Mouse (Mus musculus) neural tube, embryonic 13.5 days (tissue): ENCODE measurements around the gene Polr2h. TPM values are rescaled to one million over a fixed set of nuclear protein-coding genes. Genes with fewer than 3 reads are reported as not detected.
A peak's percentile ranks its signal among the peaks of the same experiment; 100 is the strongest.

Experiments
- ATAC-seq: fragments of 200-750 bp; cut with Nextera tagmentation; 2 replicates; pipeline ENCODE4 v1.8.0; 2017; ENCODE audit warnings: low read depth, mild to moderate bottlenecking, moderate TSS enrichment, moderate library complexity
- H3K27ac ChIP-seq: fragments of 300-500 bp; sonication (generic); replicated peaks from 2 replicates; pipeline ENCODE4 v1.5.1; 2015; ENCODE audit warnings: moderate library complexity, mild to moderate bottlenecking, inconsistent platforms
- H3K27me3 ChIP-seq: fragments of 300-500 bp; sonication (generic); 2 replicates; pipeline ENCODE4 v1.6.1; 2015; ENCODE audit warnings: mild to moderate bottlenecking, inconsistent platforms
- H3K36me3 ChIP-seq: fragments of 300-500 bp; sonication (generic); 2 replicates; pipeline ENCODE4 v1.6.1; 2015; ENCODE audit warnings: mild to moderate bottlenecking, inconsistent platforms
- H3K4me1 ChIP-seq: fragments of 300-500 bp; sonication (generic); replicated peaks from 2 replicates; pipeline ENCODE4 v1.6.1; 2015; ENCODE audit warnings: inconsistent platforms
- H3K4me2 ChIP-seq: fragments of 300-500 bp; sonication (generic); 2 replicates; pipeline ENCODE4 v1.6.1; 2015; ENCODE audit warnings: inconsistent platforms, mild to moderate bottlenecking, moderate library complexity
- H3K4me3 ChIP-seq: fragments of 300-500 bp; sonication (generic); 2 replicates; pipeline ENCODE4 v1.5.1; 2015; ENCODE audit warnings: mild to moderate bottlenecking, inconsistent platforms
- H3K9ac ChIP-seq: fragments of 300-500 bp; sonication (generic); 2 replicates; pipeline ENCODE4 v1.6.1; 2015; ENCODE audit warnings: moderate library complexity, mild to moderate bottlenecking, inconsistent platforms
- H3K9me3 ChIP-seq: fragments of 300-500 bp; sonication (generic); 2 replicates; pipeline ENCODE4 v1.6.1; 2016; ENCODE audit warnings: inconsistent platforms
- WGBS: fragments of 180-500 bp; shearing (Covaris S2); methylation state at CpG from one replicate; pipeline ENCODE4 v1.1.7; 2015; 5-methylcytosine and 5-hydroxymethylcytosine counted together
- polyA plus RNA-seq: library from polyadenylated mRNA; unstranded; fragments of >200 nt; fragmentation: Nextera tagmentation; extraction: Ambion mirVana; gene quantifications from 2 replicates; pipeline ENCODE4 v1.2.1, GENCODE M21; 2015

Polr2h gene
- polyA plus RNA-seq, 1 experiment from 2014 or later, result 92.3 TPM

GRCm38 (mm10) chr16:20730293-20730711, 12.8 kb downstream of the Polr2h start:
- ATAC-seq, result no peak
- peaks cover 20% of the 10 kb centered on the region for H3K27me3 ChIP-seq
- no peak overlapping the region for H3K4me3 ChIP-seq
- H3K9me3 ChIP-seq, result no peaks in the 10 kb centered on the region
- no peaks in the 10 kb centered on the region for H3K36me3 ChIP-seq
- H3K9ac ChIP-seq, result no peak overlapping the region
- WGBS, result 34% methylated on average over 5 of the region's 5 CpGs
- peaks cover 30% of the 10 kb centered on the region for H3K4me1 ChIP-seq
- H3K27ac ChIP-seq, result no peak overlapping the region
- no peak overlapping the region for H3K4me2 ChIP-seq

DNA sequence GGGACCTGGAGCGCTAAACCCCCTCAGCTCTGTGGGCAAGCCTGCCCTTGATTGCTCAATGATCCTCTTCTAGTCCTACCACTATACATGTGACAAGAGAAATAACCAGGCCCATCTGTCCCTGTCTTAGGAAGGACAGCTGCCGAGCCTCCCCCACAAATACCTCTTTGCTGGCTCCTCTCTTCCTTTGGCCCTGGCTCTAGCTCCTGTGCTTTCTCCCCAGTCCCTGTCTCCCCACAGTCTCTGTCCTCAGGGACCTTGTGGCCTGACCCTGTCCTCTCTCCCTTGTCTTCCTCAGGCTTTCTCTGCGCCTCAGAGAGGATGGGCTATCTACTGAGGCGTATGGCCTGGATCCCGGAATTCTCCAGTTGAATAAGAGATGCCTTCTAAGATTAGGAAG, 14.2 kb downstream of the Polr2h start:
- peaks cover 30% of the 10 kb centered on the region for H3K27me3 ChIP-seq
- peaks cover 12% of the 10 kb centered on the region for H3K36me3 ChIP-seq
- H3K4me2 ChIP-seq, result peak overlapping the region; percentile 98; the same call in 1 of the 2 replicates
- H3K27ac ChIP-seq, result peak overlapping the region; percentile 39; the same call in 1 of the 2 replicates
- no peak for ATAC-seq
- no peaks in the 10 kb centered on the region for H3K9me3 ChIP-seq
- WGBS, result 75% methylated on average over 5 of the region's 5 CpGs
- H3K4me3 ChIP-seq, result no peak overlapping the region
- no peak overlapping the region for H3K9ac ChIP-seq
- H3K4me1 ChIP-seq, result peaks cover 30% of the 10 kb centered on the region

DNA sequence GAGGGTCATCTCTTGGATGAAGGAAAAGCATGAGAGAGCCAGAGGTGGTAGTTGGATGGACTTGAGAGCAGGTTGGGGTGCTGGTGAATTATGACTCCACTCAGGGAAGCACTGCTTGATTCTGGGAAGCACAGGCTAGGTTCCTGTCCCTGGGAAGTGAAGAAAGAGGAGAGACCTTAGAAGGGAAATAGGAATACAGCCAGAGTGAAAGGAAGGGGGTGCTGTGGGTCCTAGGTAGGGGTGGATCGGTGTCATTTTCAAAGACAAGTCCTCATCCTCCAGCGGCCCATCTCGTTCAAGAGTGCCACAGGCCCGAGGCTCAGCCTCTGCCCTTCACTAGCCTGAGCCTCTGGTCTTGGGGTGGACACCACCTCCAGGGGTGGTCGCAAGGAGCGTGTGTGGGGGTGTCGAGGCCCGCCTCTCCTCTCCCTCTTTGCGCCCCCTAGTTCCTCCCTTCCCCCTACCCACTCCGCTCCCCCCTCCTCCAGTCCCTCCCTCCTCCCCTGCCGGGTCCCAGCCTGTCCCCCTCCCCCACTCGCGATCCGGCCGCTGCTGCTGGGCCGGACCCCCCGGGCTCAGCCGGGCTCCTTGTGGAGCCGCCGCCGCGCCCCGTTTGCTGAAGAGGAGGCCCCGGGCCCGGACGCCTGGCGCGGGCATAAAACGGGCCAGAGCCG, 14.9 kb downstream of the Polr2h start:
- Histone ChIP-seq H3K9me3 (no peaks in the 10 kb centered on the region), H3K27ac (peak overlapping the region; percentile 78), H3K4me1 (peaks cover 30% of the 10 kb centered on the region), H3K4me3 (peak overlapping the region; percentile 75), H3K4me2 (peak overlapping the region; percentile 98), H3K27me3 (peaks cover 30% of the 10 kb centered on the region), H3K36me3 (peaks cover 19% of the 10 kb centered on the region), H3K9ac (peak overlapping the region; percentile 90)
- peak; percentile 63 for ATAC-seq
- 0% methylated on average over 20 of the region's 30 CpGs for WGBS

- H3K9me3 ChIP-seq, result no peaks in the 10 kb centered on the region
These were observed 15.7 kb downstream of the Polr2h start, which contains the start of gene Chrd for GRCm38 (mm10) chr16:20732925-20733730. Gene Chrd (plus strand): TSS chr16:20733127.

DNA sequence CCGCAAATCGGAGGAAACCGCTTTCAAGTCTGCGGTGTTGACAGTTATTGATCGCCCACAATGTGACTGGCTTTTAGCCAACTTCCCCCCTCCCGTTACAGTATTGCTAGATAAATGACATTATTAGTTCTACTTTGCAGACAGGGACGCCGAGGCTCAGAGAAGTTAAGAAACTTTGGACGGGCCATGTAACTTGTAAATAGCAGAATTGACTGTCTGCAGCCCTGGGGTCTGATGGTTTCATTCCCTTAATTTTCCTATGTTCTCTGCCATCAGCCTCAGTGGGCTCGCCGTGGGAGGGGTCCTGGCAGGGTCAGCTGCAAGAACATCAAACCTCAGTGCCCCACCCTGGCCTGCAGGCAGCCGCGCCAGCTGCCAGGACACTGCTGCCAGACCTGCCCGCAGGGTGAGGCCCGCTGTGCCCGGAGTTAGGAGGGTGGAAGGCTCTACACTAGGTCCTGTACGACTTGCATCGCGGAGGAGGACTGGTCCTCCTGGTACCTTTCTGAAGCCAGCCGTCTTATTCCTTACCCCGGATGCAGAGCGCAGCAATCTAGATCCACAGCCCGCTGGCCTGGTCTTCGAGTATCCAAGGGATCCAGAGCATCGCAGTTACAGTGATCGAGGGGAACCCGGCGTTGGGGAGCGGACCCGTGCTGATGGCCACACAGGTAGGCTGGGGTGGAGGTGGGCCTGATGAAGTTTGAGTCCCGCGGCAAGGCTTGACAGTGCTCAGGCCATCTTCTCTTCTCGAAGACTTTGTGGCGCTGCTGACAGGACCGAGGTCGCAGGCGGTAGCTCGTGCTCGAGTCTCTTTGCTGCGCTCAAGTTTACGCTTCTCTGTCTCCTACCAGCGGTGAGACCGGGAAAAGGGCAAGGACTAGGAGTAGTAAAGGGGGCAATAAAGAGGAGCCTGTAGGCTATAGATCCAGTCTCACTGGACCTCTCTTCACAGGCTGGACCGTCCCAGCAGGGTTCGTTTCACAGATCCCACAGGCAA, 16.6 kb downstream of the Polr2h start, which contains the start of gene Thpo:
Thpo (minus strand) TSS at position 781 of the 1,000 bp plus-strand sequence.
- H3K9me3 ChIP-seq, result no peaks in the 10 kb centered on the region
- ATAC-seq, result no peak
- H3K4me3 ChIP-seq, result peak within 1 kb of the TSS; percentile 75
- H3K27me3 ChIP-seq, result peaks cover 30% of the 10 kb centered on the region
- peaks cover 30% of the 10 kb centered on the region for H3K4me1 ChIP-seq
- WGBS, result 2% methylated on average over 45 of the region's 45 CpGs
- H3K27ac ChIP-seq, result peak within 1 kb of the TSS; percentile 78; the same call in 1 of the 2 replicates
- peaks cover 28% of the 10 kb centered on the region for H3K36me3 ChIP-seq
- peak within 1 kb of the TSS; percentile 90 for H3K9ac ChIP-seq
- peak within 1 kb of the TSS; percentile 98 for H3K4me2 ChIP-seq

More at GRCm38 (mm10) chr16:20732925-20733730, 15.7 kb downstream of the Polr2h start, which contains the start of gene Chrd:
- Histone ChIP-seq H3K27ac (peak within 1 kb of the TSS; percentile 78), H3K27me3 (peaks cover 30% of the 10 kb centered on the region), H3K9ac (peak within 1 kb of the TSS; percentile 90), H3K4me3 (peak within 1 kb of the TSS; percentile 75), H3K4me2 (peak within 1 kb of the TSS; percentile 98), H3K4me1 (peaks cover 30% of the 10 kb centered on the region), H3K36me3 (peaks cover 21% of the 10 kb centered on the region)
- under 1% methylated on average over 65 of the region's 70 CpGs for WGBS
- ATAC-seq, result peak; percentile 79

GRCm38 (mm10) chr16:20735651-20736050, 18.2 kb downstream of the Polr2h start:
- Histone ChIP-seq H3K4me2 (no peak overlapping the region), H3K36me3 (peaks cover 28% of the 10 kb centered on the region), H3K4me3 (no peak overlapping the region), H3K27ac (no peak overlapping the region), H3K4me1 (peaks cover 30% of the 10 kb centered on the region), H3K27me3 (peaks cover 30% of the 10 kb centered on the region), H3K9ac (no peak overlapping the region), H3K9me3 (no peaks in the 10 kb centered on the region)
- ATAC-seq, result no peak
- WGBS, result 80% methylated on average over 5 of the region's 5 CpGs

DNA sequence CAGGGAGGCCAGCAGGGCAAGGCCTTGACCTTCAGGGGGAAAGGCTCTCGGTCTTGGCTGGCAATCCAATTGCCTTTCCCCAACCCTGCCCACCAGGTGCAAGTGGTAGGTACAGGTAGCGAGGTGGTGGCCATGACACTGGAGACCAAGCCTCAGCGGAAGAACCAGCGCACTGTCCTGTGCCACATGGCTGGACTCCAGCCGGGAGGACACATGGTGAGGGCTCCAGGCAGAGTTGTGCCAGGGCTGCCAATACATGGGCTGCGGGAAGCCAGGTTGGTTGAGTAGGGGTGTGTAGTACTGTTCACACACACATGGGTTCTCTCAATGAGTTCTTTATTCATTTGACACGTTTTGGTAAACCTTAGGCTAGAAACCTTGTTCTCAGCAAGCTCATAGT, 18.7 kb downstream of the Polr2h start:
- no peak overlapping the region for H3K27ac ChIP-seq
- peaks cover 29% of the 10 kb centered on the region for H3K36me3 ChIP-seq
- no peak for ATAC-seq
- 88% methylated on average over 7 of the region's 7 CpGs for WGBS
- H3K4me3 ChIP-seq, result no peak overlapping the region
- peaks cover 30% of the 10 kb centered on the region for H3K27me3 ChIP-seq
- no peak overlapping the region for H3K4me2 ChIP-seq
- H3K4me1 ChIP-seq, result peaks cover 30% of the 10 kb centered on the region
- no peaks in the 10 kb centered on the region for H3K9me3 ChIP-seq
- H3K9ac ChIP-seq, result no peak overlapping the region

DNA sequence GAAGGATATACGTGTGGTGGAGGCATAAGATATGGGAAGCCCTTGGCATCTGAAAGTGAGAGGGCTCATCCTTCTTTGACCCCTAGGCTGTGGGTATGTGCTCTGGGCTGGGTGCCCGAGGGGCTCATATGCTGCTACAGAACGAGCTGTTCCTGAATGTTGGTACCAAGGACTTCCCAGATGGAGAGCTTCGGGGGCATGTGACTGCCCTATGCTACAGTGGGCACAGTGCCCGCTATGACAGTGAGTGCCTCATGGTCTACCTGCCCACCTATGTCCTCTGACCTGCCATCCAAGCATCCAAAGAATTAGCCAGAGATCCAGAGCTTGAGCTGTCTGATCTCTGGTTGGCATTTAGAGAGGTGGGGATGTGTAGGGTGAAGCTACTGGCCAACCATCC, 19.4 kb downstream of the Polr2h start:
- Histone ChIP-seq H3K4me2 (no peak overlapping the region), H3K4me1 (peaks cover 28% of the 10 kb centered on the region), H3K9ac (no peak overlapping the region), H3K4me3 (no peak overlapping the region), H3K27ac (no peak overlapping the region), H3K9me3 (no peaks in the 10 kb centered on the region), H3K36me3 (peaks cover 35% of the 10 kb centered on the region), H3K27me3 (peaks cover 27% of the 10 kb centered on the region)
- ATAC-seq, result no peak
- WGBS, result 91% methylated on average over 5 of the region's 5 CpGs

DNA sequence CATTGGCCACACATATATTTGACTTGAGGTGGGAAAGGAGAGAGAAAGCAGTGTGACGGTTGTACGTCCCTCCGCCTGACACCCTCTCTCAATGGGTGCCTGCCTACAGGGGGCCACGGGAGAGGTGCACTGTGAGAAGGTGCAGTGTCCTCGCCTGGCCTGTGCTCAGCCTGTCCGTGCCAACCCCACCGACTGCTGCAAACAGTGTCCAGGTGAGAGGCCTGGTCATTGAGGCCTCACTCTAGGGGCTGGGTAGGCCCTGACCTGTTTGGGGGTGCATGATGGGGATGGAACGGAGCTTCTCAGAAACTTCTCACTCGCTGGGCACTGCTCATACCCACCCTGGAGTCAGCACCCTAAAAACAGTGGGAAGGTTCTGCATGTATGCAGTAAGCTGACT, 22.4 kb downstream of the Polr2h start:
- Histone ChIP-seq H3K9ac (no peak overlapping the region), H3K36me3 (peaks cover 38% of the 10 kb centered on the region), H3K4me1 (peaks cover under 1% of the 10 kb centered on the region; the same call in 1 of the 2 replicates), H3K9me3 (no peaks in the 10 kb centered on the region), H3K4me2 (no peak overlapping the region), H3K27me3 (peaks cover 15% of the 10 kb centered on the region), H3K27ac (no peak overlapping the region), H3K4me3 (no peak overlapping the region)
- 89% methylated on average over 9 of the region's 9 CpGs for WGBS
- ATAC-seq, result no peak

DNA sequence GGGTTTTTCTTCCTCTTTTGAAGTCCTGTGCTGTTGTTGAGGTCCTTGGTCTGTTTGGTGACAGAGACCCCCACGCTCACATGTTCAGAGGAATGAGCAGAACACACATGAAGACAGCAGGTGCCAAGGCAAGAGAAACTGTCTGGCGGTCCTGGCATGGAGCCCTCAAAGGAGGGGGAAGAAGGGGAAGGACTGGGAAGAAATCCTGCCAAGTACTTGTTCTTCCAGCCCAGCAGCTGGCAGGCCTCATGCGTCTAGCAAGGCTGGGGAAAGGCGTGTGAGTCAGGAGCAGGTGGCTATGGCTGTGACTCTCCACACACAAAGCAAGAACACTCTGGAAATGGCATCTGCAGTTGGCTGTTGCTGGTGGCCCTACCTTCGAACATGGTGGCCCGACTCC, 29.2 kb downstream of the Polr2h start:
- no peak overlapping the region for H3K4me2 ChIP-seq
- H3K4me3 ChIP-seq, result no peak overlapping the region
- H3K9me3 ChIP-seq, result no peaks in the 10 kb centered on the region
- no peaks in the 10 kb centered on the region for H3K27me3 ChIP-seq
- 75% methylated on average over 6 of the region's 6 CpGs for WGBS
- peaks cover 4% of the 10 kb centered on the region for H3K36me3 ChIP-seq
- H3K27ac ChIP-seq, result no peak overlapping the region
- H3K4me1 ChIP-seq, result no peaks in the 10 kb centered on the region
- no peak for ATAC-seq
- H3K9ac ChIP-seq, result no peak overlapping the region

- Histone ChIP-seq H3K9ac (no peak overlapping the region), H3K27me3 (no peaks in the 10 kb centered on the region), H3K4me1 (no peaks in the 10 kb centered on the region), H3K4me2 (no peak overlapping the region), H3K36me3 (no peaks in the 10 kb centered on the region), H3K9me3 (no peaks in the 10 kb centered on the region), H3K27ac (no peak overlapping the region), H3K4me3 (no peak overlapping the region)
- no peak for ATAC-seq
- WGBS, result 59% methylated on average over 8 of the region's 8 CpGs
These were observed 33.1 kb downstream of the Polr2h start for GRCm38 (mm10) chr16:20750518-20750917.
